Mouse (Mus musculus) ovary, postnatal 10 days (tissue): ENCODE results near the gene Rpl9.

Experiments used
- DNase-seq: peaks from one replicate; pipeline ENCODE4 v3.0.0; 2022; ENCODE audit warnings: low spot score

Rpl9 gene

GRCm38 (mm10) chr5:65390648-65391644, at the start of gene Rpl9, which contains the start of gene Lias:
Gene Rpl9, minus strand, starts transcription at chr5:65391444.
Gene Lias, plus strand, starts transcription at chr5:65391497.
- peak; percentile 99 for DNase-seq

DNA sequence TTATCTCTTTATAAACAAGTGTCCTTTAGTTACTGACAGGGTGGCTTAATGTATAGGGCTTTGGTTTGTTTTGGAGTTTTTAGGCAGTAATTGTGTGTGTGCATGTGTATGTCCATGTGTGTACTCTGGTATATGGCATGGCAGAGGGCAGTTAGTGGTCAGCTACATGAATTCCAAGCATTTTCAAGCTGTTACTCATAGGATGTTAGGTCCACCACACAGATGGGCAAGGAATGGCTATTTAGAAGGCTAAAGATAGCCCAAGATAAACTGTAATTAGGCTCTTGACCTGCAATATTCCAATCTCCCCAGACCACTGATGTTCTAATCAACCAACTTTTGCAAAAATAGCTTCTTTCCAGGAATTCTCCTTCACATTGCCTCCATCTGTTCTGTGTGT, 46.8 kb upstream of the Rpl9 start:
- DNase-seq = no peak

DNA sequence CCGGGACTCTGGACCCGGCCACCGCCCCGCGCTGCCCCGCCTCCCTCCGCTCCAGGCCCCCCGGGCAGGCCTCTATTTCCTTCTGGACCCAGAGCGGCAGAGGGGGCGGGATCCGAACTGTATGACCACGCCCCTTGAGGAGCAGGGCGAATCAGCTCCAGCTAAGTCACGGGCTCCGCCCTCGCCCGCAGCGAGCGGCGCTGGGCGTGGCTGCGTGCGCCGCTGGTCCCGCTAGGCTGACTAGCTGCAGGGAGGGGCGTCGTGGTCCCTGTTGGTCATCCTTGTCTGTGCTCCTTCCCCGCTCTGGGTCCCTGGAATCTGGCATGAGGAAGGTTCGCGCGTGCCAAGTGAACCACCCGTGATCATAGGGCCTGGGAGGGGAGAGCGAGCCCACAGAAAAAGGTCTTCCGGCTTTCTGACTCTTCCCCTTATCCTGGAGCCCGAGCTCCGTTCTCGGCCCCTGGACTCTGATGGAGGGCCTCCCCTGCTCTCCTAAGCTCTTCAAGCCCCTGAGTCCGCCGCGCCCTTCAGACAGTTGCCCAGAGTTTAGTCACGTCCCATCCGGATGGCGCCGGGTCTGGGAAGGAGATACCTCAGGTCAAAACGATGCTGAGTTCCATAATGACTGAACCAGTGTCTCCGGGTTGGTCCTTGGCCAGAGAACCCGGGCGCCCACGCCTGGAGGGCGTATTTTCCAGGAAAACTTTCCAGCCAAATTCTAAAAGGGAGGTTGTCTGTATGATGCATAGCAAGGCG, 44.7 kb upstream of the Rpl9 start, which contains the start of gene Ugdh:
TSS of gene Ugdh (minus strand) at position 144 of the 756 bp plus-strand sequence.
- peak; percentile 84 for DNase-seq

DNA sequence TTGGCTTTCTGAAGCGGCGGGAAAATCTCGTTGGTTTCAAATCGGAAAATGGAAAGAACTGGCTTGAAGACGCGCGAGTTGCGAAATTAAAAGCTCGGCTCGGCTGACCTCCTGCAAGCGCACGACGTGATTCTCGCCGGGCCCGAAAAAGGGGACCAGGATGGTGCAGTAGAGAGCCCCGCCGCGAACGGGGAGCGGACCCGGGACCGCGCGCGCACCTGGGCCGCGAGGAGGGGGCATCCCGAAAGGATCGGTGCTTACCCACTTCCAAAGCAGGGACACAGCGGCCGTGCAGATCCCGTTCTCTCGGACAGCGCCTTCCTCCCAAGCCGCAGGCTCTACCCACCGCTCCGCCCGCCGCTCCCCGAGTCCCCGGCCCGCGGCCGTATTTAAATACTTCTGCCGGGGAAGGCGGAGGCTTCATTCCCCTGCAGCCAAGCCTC, 44.1 kb upstream of the Rpl9 start:
- no peak for DNase-seq

GRCm38 (mm10) chr5:65434471-65435362, 43.5 kb upstream of the Rpl9 start:
- DNase-seq = no peak

DNA sequence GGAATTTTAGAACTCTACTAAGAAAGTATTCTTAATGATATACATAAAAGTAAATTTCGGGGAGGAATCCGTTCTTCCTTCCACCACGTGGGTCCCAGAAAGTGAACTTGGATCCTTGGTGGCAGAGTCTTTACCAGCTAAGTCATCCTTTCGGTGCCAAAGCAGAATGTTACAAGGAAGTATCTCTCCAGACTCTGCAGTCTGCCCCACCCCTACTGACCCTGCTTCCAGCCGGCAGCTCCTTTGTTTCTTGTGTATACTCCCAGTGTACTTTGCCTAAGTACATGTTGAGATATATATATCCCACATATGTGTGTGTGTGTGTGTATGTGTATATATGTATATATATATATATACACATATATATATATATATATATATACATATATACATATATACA, 38.2 kb upstream of the Rpl9 start:
- no peak for DNase-seq

GRCm38 (mm10) chr5:65428321-65428720, 37.1 kb upstream of the Rpl9 start:
- no peak for DNase-seq

GRCm38 (mm10) chr5:65425251-65425650, 34.0 kb upstream of the Rpl9 start:
- no peak for DNase-seq

DNA sequence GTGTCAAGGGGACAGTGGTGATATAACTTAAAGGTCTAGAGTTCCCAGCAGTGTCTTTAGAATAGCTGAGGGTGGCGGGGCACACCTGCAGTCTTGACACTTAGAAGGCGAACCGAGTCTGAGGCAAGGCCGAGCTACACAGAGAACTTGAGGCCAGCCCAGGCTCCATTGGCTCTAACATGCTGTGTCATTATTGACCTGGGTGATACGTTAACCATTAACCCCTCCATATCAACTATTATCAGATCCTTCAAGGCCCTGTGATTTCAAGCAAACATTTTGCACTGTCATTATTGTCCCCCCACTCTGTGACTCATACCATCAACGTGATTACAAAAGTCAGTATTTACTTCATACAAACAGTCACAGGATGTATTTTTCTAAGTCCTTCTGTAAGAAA, 33.0 kb upstream of the Rpl9 start:
- no peak for DNase-seq

GRCm38 (mm10) chr5:65422803-65423202, 31.6 kb upstream of the Rpl9 start:
- DNase-seq = no peak

GRCm38 (mm10) chr5:65420822-65421221, 29.6 kb upstream of the Rpl9 start:
- no peak for DNase-seq

- no peak for DNase-seq
These were observed 27.9 kb upstream of the Rpl9 start for GRCm38 (mm10) chr5:65419136-65419535.

DNA sequence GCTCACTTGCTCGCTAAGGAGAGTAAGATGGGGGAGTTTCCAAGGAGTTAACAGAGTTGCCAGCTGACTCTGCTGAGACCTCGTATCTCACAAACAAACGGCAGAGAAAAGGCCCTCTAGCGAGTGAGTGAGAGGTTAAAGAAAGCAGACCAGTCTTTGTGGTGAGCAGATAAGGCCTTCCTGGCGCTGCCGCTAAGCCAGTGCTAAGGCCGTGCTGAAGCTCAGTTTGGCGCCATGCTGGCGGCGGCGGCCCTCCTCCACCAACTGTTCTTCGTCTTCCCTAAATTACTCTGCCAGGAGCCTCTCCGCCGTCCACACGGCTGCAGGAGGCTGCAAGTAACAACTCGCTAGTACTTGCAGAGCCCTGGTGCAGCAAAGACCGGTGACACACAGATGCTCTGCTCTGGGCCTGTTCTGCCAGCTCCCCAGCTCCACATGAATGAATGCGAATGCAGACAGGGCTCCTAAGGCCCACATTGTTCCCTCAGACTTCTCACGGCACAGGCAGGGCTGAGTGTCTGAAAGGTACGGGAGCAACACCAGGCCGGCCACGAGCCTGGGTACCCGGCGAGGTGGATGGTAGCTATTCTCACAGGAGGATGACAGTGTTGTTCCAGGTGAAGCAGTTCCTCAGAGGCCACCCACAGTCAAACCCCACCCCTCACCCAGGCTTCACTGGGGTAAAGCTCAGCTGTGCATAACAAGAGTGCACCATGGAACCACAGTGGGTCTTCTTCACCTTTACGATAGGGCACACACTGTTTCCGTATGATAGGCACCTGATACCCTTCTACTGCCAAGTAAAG, 24.6 kb upstream of the Rpl9 start:
- no peak for DNase-seq

GRCm38 (mm10) chr5:65407989-65408388, 16.7 kb upstream of the Rpl9 start:
- DNase-seq = no peak

- peak; percentile 61 for DNase-seq
These were observed 10.2 kb upstream of the Rpl9 start for GRCm38 (mm10) chr5:65401251-65401994.

DNA sequence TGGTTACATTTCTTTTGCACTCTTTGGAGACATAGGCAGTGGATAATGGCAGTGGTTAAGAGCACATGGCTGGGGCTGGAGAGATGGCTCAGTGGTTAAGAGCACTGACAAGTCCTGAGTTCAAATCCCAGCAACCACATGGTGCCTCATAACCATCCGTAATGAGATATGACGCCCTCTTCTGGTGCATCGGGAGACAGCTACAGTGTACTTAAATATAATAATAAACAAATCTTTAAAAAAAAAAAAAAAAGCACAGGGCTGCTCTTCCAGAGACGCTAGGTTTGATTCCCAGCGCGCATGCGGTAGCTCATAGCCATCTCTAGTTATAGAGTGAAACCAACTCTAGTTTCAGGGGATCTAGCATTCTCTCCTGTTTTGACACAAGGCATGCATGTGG, 3.2 kb upstream of the Rpl9 start:
- DNase-seq = no peak

DNA sequence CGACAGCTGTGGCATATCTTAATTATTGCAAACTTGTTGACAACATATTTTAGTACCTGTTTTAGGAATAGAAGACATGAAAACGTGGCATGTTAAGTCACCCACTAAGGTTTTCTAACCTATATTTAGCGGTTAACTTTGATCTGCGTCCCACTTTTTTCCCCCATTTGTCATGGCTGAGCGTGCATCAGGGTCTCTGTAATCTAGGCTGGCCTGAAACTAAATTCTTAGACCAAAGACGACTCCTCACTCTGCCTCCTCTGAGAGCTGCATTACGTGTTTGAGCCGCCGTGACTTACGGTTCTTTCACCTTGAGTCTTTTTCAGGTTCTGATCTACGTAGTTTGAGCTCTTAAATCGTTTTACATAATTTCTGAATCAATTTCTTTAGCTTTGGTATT, 509 bp upstream of the Rpl9 start:
- DNase-seq = no peak

- no peak for DNase-seq
These were observed 4.0 kb downstream of the Rpl9 start for GRCm38 (mm10) chr5:65387008-65387867.

DNA sequence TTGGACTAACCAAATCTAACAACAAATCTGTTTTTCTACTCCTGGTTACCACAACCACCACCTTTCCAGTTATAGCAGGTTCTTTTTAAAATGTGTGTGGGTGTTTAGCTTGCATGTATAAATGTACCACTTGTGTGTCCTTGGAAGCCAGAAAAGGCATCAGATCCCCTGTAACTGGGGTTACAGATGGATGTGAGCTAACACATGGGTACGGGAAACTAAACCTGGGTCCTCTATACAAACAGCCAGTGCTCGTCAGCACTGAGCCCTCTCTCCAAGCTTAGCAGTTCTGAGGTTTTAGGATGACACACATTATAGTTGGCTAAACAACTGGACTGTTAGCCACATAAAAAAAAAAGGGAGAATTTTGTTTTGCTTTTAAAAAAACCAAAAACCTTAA, 5.5 kb downstream of the Rpl9 start:
- no peak for DNase-seq
